Mouse (Mus musculus) kidney, postnatal 0 days (tissue): ENCODE data around the gene 3110018I06Rik. TPM values are rescaled to one million over a fixed set of nuclear protein-coding genes. Genes with fewer than 3 reads are reported as not detected.

ENCODE experiments used
- ATAC-seq: fragments of 200-750 bp; cut with Nextera tagmentation; replicated peaks from 2 replicates; pipeline ENCODE4 v1.8.0; 2017; ENCODE audit warnings: low read depth, moderate number of reproducible peaks, moderate TSS enrichment, moderate library complexity; ENCODE audit not compliant: low FRiP score
- DNase-seq: peaks from one replicate; pipeline ENCODE4 v3.0.0-alpha.2; 2016; ENCODE audit warnings: low spot score
- H3K27ac ChIP-seq: fragments of 300-500 bp; sonication (generic); 2 replicates; pipeline ENCODE4 v1.5.1; 2014; ENCODE audit warnings: mild to moderate bottlenecking
- H3K27me3 ChIP-seq: fragments of 300-500 bp; sonication (generic); 2 replicates; pipeline ENCODE4 v1.6.1; 2014; ENCODE audit warnings: low read length, mixed read lengths; ENCODE audit not compliant: insufficient read depth
- H3K36me3 ChIP-seq: fragments of 300-500 bp; sonication (generic); 2 replicates; pipeline ENCODE4 v1.6.1; 2014; ENCODE audit warnings: low read length, mixed read lengths; ENCODE audit not compliant: insufficient read depth
- H3K4me1 ChIP-seq: fragments of 300-500 bp; sonication (generic); replicated peaks from 2 replicates; pipeline ENCODE4 v1.6.1; 2014; ENCODE audit warnings: antibody characterized with exemption, low read length, mixed read lengths; ENCODE audit not compliant: insufficient read depth
- H3K4me2 ChIP-seq: fragments of 300-500 bp; sonication (generic); 2 replicates; pipeline ENCODE4 v1.6.1; 2014; ENCODE audit warnings: mild to moderate bottlenecking, low read length, moderate library complexity, mixed read lengths
- H3K4me3 ChIP-seq: fragments of 300-500 bp; sonication (generic); replicated peaks from 2 replicates; pipeline ENCODE4 v1.5.1; 2014; ENCODE audit warnings: low read depth, low read length
- H3K9ac ChIP-seq: fragments of 300-500 bp; sonication (generic); 2 replicates; pipeline ENCODE4 v1.6.1; 2014; ENCODE audit warnings: low read depth, low read length
- H3K9me3 ChIP-seq: fragments of 300-500 bp; sonication (generic); replicated peaks from 2 replicates; pipeline ENCODE4 v1.6.1; 2016; ENCODE audit warnings: low read length, inconsistent platforms, mixed read lengths
- CTCF ChIP-seq: IDR thresholded peaks from 2 replicates; pipeline ENCODE4 v1.5.1; 2016; ENCODE audit warnings: antibody characterized with exemption, low read depth, mild to moderate bottlenecking, moderate library complexity
- WGBS: fragments of 180-500 bp; shearing (Covaris S2); extraction: QIAGEN DNeasy Blood & Tissue Kit; methylation state at CpG from one replicate; pipeline ENCODE4 v1.1.7; 2014; 5-methylcytosine and 5-hydroxymethylcytosine counted together
- polyA plus RNA-seq: library from polyadenylated mRNA; unstranded; fragments of >200 nt; fragmentation: Nextera tagmentation; extraction: Ambion mirVana; gene quantifications from 2 replicates; pipeline ENCODE4 v1.2.1, GENCODE M21; 2015

The 3110018I06Rik gene
- polyA plus RNA-seq = not detected in 2 replicates

GRCm38 (mm10) chr12:107488371-107488770 lies at the start of gene 3110018I06Rik:
Gene 3110018I06Rik (plus strand): TSS chr12:107488632.
- Histone ChIP-seq H3K4me2 (no peak within 1 kb of the TSS), H3K4me1 (no peaks in the 10 kb centered on the region), H3K27me3 (no peaks in the 10 kb centered on the region), H3K9ac (no peak within 1 kb of the TSS), H3K4me3 (no peak within 1 kb of the TSS), H3K27ac (no peak within 1 kb of the TSS), H3K36me3 (no peaks in the 10 kb centered on the region), H3K9me3 (no peaks in the 10 kb centered on the region)
- no peak for DNase-seq
- ATAC-seq = no peak
- 82% methylated on average over 6 of the region's 6 CpGs for WGBS
- TF ChIP-seq CTCF = no peak

GRCm38 (mm10) chr12:107444681-107445080 lies 43.8 kb upstream of the 3110018I06Rik start:
- H3K4me2 ChIP-seq = no peak overlapping the region
- no peak for TF ChIP-seq CTCF
- H3K4me3 ChIP-seq = no peak overlapping the region
- DNase-seq = no peak
- no peaks in the 10 kb centered on the region for H3K4me1 ChIP-seq
- no peak overlapping the region for H3K27ac ChIP-seq
- no peaks in the 10 kb centered on the region for H3K36me3 ChIP-seq
- WGBS = 89% methylated on average over 7 of the region's 7 CpGs
- no peaks in the 10 kb centered on the region for H3K9me3 ChIP-seq
- no peaks in the 10 kb centered on the region for H3K27me3 ChIP-seq
- no peak overlapping the region for H3K9ac ChIP-seq
- no peak for ATAC-seq

- H3K27me3 ChIP-seq = no peaks in the 10 kb centered on the region
- no peaks in the 10 kb centered on the region for H3K36me3 ChIP-seq
- H3K9me3 ChIP-seq = no peaks in the 10 kb centered on the region
- 44% methylated on average over 9 of the region's 9 CpGs for WGBS
- H3K27ac ChIP-seq = no peak overlapping the region
- no peak overlapping the region for H3K9ac ChIP-seq
- H3K4me1 ChIP-seq = no peaks in the 10 kb centered on the region
- DNase-seq = no peak
- no peak overlapping the region for H3K4me3 ChIP-seq
- TF ChIP-seq CTCF = no peak
- H3K4me2 ChIP-seq = no peak overlapping the region
- ATAC-seq = no peak
Measured at GRCm38 (mm10) chr12:107457835-107458234, 30.6 kb upstream of the 3110018I06Rik start.

- H3K4me1 ChIP-seq = no peaks in the 10 kb centered on the region
- H3K27me3 ChIP-seq = no peaks in the 10 kb centered on the region
- no peaks in the 10 kb centered on the region for H3K36me3 ChIP-seq
- H3K27ac ChIP-seq = no peak overlapping the region
- peak; percentile 77 for DNase-seq
- no peaks in the 10 kb centered on the region for H3K9me3 ChIP-seq
- ATAC-seq = no peak
- no peak overlapping the region for H3K4me2 ChIP-seq
- 18% methylated on average over 5 of the region's 5 CpGs for WGBS
- no peak for TF ChIP-seq CTCF
- H3K9ac ChIP-seq = no peak overlapping the region
- no peak overlapping the region for H3K4me3 ChIP-seq
Measured at GRCm38 (mm10) chr12:107464731-107465130, 23.7 kb upstream of the 3110018I06Rik start.

- no peak overlapping the region for H3K9ac ChIP-seq
- TF ChIP-seq CTCF = no peak
- no peak overlapping the region for H3K4me3 ChIP-seq
- no peaks in the 10 kb centered on the region for H3K4me1 ChIP-seq
- no peaks in the 10 kb centered on the region for H3K27me3 ChIP-seq
- no peak for ATAC-seq
- no peak overlapping the region for H3K4me2 ChIP-seq
- WGBS = 62% methylated on average over 12 of the region's 12 CpGs
- no peak overlapping the region for H3K27ac ChIP-seq
- DNase-seq = no peak
- H3K36me3 ChIP-seq = no peaks in the 10 kb centered on the region
- no peaks in the 10 kb centered on the region for H3K9me3 ChIP-seq
Measured at GRCm38 (mm10) chr12:107476441-107477291, 11.8 kb upstream of the 3110018I06Rik start.

- no peak for ATAC-seq
- no peak overlapping the region for H3K9ac ChIP-seq
- H3K36me3 ChIP-seq = no peaks in the 10 kb centered on the region
- TF ChIP-seq CTCF = no peak
- 7% methylated on average over 3 of the region's 3 CpGs for WGBS
- no peak overlapping the region for H3K4me3 ChIP-seq
- H3K27me3 ChIP-seq = no peaks in the 10 kb centered on the region
- no peaks in the 10 kb centered on the region for H3K9me3 ChIP-seq
- DNase-seq = no peak
- no peak overlapping the region for H3K27ac ChIP-seq
- no peak overlapping the region for H3K4me2 ChIP-seq
- no peaks in the 10 kb centered on the region for H3K4me1 ChIP-seq
Measured at GRCm38 (mm10) chr12:107479350-107479749, 9.1 kb upstream of the 3110018I06Rik start.
